Mouse (Mus musculus) embryo, embryonic 10 days (tissue): ENCODE results near the gene Igfbp7.
"Not testable (repeated sequence)": the region's sequence is repeated elsewhere in the genome, so short reads cannot be mapped to it uniquely, and the experiment has no call there.

Experiments
- DNase-seq: peaks from one replicate; pipeline ENCODE4 v3.0.0-alpha.2; 2015; ENCODE audit warnings: low spot score

Igfbp7 gene

DNA sequence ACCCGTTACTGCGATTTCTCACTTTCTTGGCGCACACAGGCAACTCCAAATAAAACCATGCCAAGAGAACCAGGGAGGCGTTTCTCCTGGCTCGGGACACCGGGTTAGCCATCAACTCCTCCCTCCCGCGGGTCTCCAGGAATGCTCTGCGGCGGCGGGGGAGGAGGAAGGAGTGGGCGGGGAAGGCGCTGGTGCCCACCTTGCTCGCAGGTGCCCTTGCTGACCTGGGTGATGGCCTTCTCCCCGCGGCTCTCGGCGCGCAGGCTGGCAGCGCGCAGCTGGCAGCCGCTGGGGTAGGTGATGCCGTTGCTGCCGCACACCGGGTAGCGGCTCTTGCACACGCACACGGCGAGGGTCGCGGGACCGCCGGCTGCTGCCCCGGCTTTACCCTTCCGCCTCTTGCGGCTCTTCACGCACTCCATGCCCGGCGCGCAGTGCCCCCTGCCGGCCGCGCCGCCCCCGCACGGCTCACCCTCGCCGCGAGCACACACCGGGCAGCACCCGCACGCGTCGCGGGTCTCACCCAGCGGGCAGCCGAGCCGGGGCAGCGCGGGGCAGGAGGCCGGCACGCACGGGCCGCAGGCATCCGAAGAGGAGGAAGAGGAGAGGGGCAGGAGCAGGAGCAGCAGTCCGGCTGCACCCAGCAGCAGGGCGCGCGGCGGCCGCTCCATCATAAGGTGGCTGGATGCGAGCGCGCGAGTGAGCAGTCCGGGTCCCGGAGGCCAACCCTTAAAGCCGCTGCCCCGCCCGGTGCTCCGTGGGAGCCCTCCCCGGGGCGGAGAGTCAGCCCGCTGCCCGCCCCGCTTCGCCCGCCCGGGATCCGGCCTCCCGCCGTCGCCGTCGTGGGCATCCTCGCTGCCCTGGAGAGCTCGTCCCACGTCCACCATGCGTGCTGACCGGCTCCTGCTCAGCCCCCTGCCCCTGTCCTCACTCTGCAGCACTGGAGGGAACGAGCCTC is at the start of gene Igfbp7:
Gene Igfbp7 (minus strand): TSS at position 701 of the 958 bp plus-strand sequence.
- DNase-seq = peak; percentile 71

DNA sequence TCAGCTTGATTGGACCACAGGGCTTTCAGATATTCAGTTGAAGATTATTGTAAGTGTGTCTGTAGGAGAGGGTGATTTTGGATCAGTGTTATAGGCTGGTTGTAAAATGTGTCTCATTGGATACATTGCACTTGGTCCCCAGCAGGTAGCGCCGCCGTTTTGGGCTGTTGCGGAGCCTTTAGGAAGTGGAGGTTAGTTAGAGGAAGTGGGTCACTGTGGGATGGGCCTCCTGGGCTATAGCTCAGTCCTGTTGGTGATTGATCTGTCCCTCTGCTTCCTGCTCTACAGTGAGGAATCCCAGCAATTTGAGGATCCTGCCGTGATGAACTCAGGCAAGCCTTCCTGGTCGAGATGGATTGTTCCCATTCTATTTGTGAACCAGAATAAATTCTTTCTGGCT is 44.3 kb upstream of the Igfbp7 start:
- DNase-seq = no peak

DNA sequence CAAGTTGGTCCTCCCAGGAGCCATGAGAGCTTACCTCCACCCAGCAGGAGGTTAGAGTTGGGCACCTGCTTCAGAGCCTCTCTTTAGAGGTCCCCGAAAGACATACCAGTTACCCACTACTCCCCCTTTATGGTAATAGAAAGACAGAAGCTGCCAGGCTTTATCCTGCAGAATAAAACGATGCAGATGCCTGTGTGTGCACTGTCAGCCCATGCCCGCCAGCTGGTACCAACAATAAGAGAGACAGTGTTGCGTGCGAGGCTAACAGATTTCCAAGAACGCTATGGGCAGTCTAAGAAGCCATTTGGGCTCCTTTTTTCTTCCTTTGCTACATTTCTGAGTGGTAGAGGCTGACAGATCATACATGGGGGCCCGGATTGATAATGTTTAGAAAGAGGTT is 41.7 kb upstream of the Igfbp7 start:
- no peak for DNase-seq

DNA sequence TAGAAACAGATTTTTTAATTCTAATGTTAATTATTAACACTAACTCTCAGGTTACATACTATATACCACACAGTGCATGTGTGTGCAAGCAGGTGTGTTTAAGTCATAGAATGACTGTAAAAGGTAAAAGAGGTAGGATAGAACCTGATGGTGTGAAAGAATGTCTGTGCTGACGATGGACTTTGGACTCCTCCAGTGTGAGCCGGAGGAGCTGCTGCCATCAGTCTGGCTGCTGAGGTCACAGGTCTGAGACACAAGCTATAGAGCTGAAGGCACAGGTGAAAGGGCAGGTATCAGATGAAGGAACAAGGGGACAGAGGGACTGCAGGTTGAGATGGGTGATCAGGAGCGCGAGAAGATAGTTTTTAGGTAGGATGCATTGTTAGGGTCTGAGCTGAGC is 37.6 kb upstream of the Igfbp7 start:
- DNase-seq = no peak

DNA sequence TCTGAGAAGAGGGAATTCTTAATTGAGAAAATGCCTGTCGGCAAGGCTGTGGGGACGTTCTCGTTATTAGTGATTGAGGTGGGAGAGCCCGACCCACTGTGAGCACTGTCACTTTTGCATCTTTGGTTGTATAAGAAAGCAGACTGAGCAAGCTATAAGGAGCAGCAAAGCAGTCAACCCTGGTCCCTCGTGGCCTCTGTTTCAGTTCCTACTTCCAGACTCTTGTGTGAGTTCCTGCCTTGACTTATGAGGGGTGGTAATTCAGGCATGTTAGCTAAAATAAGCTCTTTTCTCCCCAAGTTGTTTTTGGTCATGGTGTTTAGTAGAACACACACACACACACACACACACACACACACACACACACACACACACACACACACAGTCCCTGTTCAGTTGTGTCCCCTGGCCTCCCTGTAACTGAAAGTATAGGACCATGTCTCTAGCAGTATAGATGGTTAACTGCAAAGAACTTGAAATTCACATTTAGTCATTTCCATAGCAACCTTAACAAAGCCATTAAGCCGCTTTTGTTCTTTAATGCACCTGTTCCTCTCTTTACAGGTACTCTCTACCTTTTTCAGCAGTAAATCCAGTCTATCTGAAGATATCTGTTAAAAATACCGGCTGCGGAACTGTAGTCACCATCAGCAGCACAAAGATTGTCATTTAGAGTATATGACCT is 36.2 kb upstream of the Igfbp7 start:
- DNase-seq = no peak

DNA sequence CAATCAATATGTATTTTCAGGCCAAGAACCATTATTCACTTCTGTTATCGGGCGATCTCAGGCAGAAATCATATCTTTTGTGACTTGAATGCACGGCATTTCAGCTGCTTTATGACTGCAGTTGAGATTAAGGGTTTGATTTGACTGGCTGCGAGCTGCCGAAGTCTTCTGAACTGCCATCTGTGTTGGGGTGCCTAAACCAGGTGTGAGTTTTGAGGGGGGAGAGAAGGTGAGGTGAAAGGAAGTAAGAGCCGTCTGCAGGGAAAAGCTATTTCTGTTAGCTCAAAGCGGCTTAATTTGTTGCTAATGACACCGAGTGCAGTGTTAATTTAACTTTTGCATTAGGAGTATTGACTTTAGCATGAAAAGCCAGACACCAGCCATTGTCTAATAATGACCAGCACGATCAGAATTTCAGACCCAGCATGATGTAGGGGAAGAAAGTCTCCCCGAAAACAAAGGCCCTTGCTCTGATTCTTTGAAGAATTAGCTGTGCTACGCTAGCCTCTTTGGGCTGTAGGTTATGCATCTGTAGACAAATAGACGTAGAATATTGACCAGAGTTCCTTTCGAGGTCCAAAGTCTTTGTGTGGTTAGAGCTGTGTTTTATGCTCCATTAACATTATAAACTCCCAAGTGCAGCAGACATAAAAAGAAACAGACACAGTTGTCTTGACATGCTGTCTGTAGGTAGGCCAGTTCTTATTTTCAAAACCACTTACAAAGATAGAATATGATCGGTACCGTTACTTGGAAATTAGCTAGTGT is 35.2 kb upstream of the Igfbp7 start:
- no peak for DNase-seq

DNA sequence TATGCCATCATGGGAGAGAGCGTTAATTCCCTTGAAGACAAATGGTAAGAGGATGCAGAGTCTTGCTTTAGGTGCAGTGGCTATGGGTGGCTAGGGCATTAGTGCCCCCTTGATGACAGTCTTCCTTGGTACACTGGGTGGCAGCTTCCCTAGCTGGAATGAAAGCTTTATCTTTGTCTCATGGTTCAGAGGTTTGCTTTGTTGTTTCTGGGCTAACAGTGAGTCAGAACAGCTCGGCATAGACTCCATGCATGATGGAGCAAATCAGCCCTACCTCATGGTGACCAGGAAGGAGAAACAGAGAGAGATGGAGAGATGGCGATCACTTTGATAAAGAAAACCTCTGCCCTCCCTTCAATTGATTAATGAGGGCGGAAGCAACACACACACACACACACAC is 28.5 kb upstream of the Igfbp7 start:
- DNase-seq = no peak

DNA sequence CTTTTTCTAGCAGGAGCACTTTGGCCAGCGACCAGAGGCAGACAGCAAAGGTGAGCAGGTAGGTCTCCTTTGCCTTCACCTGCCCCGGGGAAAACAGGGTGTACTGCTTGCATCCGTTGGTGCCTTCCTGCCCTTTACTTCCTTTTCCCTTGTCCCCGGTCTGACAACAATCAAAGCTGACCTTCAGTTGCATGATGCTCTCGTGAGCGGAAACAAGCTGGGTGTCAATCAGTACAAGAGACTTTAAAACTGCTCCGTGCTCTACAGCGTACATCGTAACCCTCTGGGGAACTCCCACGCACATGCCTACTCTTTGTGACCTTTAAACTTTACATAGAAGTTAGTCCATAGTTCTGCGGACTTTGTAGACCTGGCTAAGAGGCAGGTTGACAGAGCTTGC is 26.2 kb upstream of the Igfbp7 start:
- DNase-seq = no peak

DNA sequence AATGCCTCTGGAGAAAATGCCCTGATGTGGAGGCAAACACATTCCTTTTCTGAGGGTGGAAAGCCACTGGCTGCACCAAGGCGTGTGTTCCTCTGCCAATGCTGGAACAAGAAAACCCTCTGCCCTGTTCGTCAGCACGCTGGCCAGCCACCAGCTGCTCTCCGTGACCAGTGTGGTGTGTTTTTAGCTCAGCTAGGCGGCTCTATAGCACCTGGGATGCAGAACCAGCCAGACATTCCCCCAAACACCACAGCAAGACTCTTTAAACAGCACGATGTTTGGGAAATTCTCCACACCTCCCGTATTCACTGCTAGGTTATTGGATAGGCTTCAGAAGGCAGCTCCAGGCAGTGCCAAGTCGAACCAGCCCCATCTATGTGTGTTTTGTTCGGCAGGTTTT is 25.7 kb upstream of the Igfbp7 start:
- DNase-seq = no peak

DNA sequence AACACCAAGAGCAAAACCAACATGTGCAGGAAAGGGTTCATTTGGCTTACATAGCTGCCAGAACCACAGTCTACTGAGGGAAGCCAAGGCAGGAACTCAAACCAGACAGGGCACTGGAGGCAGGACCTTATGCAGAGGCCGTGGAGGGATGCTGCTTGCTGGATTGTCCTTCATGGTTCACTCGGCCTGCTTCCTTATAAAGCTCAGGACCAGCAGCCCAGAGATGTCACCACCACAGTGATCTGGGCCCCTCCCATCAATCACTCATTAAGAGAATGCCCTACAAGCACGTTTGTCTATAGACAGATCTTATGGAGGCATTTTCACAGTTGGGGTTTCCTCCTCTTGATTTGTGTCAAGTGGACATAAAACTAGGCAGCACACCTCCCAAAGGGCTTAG is 25.3 kb upstream of the Igfbp7 start:
- no peak for DNase-seq

DNA sequence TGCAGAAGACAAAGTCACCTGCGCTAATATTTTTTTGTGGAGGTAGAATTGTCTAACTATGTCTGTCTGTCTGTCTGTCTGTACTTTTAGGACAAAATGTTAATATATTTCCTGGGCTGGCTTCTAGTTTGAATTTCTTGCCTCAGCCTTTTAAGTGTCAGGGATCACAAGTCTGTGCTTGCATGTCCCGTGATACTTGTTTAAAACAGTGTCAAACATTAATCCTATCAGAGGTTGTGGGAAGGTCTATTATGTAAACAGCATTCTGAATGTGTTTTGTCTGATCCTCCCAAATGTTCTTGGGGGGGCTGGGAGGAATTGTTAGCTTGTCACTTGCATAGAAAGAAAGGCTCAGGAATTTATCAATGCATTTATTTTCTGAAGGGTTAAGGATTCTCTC is 24.6 kb upstream of the Igfbp7 start:
- no peak for DNase-seq

DNA sequence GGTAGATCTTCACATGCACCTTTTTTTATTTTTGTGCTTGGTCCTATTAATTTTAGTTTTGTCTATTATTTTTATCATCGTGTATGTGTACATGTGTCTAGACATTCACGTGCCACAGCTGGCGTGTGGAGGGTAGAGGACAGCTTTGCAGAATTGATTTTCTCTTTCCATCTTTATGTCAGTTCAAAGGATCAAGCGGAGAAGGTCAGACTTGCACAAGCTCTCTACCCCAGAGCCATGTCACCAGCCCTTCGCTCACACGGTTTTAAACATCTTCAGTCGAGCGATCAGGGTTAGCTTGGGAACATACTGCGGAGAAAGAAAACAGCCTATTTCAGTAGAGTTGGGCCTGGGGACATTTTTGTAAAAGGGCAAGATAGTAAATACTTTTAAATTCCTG is 23.2 kb upstream of the Igfbp7 start:
- no peak for DNase-seq

DNA sequence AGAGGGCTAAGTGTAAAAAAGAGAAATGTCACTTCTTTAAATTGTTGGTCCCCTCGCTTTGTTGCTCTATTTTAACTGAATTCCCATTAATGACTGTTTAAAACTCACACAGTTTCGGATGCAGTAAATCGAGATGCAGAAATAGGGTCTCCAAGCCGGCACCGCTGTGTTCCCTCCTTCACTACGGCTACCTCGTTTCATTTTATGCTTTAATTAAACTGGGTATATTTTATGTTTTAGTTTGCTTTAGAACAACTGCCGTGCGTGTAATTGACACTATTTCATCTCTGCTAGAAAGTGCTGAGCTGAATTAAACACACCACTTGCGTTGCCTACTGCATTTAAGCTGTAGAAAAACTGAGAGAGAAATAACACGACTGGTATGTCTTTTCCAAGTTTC is 22.6 kb upstream of the Igfbp7 start:
- no peak for DNase-seq

DNA sequence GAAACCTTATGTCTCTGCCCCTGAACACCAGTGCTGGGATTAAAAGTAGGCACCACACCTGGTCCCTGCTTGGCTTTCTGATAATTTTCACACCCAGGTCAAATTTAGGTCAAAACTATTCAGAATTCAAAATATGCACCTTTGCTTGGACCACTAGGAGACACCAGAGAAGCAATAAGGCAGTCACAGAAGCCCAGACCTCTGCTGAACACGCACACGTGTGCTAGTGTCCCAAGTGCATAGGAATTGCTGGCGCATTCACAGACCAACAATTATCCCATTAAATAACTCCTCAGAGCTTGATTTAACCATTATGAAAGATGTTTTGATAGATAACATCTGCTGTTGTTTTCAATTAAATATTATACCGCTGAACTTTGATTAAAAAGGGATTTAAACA is 22.2 kb upstream of the Igfbp7 start:
- DNase-seq = no peak

DNA sequence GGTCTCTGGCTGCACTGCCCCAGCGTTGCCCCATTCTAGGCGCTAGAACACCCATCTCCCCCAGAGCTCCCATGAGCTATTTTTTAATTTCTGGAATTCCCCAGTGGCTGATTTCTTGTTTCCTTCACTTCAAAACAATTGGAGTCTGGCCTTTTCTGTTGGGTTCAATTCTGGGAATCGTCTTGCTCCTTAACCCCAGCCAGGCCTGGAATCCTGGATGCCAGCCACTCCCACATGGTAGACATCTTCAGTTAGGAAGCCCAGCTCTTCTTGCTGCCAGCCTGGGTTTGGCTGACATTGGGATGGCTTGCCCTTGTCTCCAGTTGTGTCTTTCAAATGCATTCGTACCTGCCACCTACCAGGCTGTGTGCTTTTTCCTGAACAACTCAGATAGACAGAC is 20.7 kb upstream of the Igfbp7 start:
- peak; percentile 3 for DNase-seq

DNA sequence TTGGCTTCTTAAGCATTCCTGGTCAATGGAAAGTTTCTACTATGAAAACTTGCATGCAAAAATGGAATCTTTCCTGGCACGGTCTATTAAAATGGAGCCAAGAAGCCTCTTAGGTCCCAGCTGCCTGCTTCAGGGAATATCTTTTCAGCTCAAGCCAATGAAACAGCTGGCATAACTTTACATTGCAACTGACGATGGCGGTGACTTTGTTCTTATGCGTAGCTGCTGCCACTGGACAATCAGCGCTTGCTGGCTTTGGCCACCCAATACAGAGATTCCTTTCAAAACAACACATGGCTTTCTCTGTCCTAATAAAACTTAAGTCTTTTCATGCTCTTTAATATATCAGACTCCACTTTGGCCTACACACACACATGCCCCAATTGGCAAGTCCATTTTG is 20.1 kb upstream of the Igfbp7 start:
- no peak for DNase-seq

DNA sequence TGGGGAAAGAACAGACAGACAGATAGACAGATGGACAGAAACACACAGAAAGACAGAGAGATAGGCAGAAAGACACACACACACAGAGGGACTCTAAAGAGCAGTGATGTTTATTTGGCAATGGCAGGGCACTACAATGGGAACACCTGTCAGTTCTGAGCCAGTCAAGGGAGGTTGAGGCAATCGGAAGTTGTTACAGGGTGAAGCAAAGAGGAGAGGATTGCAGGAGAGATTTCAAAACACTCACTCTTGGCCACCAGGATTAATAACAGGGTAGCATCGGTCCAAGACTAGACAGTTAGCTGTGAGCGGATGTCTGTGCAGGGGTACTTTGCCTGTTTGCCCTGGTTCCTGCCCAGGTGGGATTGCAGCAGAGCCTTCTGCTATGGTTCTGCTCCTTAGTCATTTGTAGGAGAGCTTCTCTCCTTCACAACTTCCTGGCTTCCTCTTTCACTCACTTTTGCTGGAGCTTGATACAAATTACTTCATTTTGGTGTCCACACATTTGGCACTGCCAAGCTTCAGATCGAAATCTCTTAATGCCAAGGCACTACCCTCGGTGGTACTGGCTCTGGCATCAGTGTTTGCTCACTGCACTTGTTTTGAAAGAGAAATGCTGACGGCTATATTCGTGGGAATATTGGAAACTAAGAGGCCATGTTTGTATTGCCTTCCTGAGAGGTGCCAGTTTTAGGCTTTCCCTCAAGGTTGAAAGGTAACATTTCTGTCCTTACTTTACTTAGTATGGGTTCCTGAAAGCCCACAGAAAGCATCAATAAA is 18.1 kb upstream of the Igfbp7 start:
- no peak for DNase-seq

DNA sequence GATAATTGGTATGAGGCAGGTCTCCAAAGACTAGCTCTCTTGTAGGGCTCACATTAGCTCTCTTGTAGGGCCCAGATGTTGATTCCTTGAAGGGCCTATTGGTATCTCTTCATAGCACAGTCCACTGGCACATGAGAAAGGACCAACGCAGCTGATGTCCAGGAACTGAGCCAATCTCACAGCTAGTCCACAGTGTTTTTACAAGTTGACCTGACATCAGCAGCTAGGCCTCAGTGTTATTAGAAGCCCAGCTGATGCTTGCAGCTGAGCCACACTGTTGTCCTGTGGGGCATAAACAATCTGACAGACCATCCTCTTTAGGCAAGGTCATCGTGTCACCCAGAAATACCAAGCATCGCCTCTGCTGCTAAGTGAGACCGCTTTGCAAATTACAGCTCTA is 11.7 kb upstream of the Igfbp7 start:
- DNase-seq = not testable (repeated sequence)

DNA sequence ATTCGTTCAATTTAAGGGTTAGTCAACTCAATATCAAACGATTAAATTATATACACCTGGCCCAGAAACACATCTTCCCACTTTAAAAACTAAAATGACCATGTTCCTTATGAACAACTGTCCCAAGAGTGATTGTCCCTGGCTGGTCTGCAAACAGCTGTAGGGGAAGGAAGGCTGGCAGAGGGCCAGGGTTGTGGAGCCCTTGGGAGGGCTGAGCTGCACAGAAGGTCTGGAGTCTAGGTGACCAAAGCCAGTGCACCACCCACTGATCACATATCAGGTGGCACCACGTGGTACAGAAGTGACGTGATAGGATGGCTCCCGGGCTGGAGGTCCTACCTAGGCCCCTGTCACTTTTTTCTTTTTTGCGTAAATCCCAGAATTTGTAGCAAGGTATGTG is 8.2 kb upstream of the Igfbp7 start:
- DNase-seq = no peak

DNA sequence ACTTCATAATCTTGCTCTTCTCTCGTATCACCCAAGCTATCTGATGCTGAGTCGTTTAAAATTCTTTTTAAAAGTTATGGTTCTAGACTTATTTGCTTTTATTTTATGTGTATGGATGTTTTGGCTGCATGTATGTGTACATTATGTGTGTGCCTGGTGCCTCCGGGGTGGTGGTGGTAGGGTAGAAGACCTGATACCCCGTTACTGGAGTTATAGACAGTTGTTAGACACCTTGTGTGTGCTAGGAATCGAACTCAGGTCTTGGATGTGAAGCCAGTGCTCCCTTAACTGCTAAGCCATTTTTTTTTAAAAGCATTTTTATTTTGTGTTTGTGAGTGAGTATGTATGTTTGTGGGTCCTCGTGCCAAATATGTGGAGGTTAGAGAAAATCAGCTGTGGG is 689 bp upstream of the Igfbp7 start:
- DNase-seq = no peak

DNA sequence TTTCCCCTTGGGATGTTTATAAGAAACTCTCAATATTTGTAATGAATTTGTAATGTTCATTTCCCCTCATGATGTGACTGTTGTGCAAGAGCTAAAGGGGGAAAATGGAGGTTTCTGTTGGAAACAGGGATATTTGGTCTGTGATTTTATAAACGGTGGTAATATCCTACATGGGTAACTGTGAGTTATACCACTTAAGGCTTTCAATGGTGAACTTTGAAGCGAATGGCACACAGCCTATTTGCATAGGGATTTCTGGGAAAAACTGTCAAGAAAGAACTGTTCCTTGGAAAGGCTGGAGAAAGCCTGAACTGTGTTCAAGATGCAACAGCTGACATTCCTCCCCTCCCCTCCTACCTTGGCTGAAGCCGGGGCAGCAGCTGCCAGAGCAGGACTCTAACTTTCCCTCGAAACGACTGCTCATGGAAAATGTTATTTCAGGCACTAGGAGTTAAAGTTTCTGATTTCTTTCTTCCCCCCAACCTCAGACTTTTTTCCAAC is 1.4 kb downstream of the Igfbp7 start:
- no peak for DNase-seq
